7 mouse cellular contexts compared by ENCODE assay signal in genomic region chr13:107847179-107848012, GRCm38 (mm10).
DNase-seq lines count a peak whose midpoint lies in the region; TF ChIP-seq lines count a peak whose summit lies in the region.

No protein-coding gene starts in this region.

- peaks cover 25% of the 10 kb centered on the region for H3K4me1 ChIP-seq in embryonic fibroblast, embryonic 13.5 days (ENCODE audit: control insufficient read depth, insufficient read depth, low read length)

- TF ChIP-seq POLR2A in embryonic fibroblast, embryonic 13.5 days (IDR thresholded peaks at IDR 0.05; ENCODE audit: low read depth, low read length): no peak

- H3K4me3 ChIP-seq in embryonic fibroblast, embryonic 13.5 days (ENCODE audit: insufficient read depth, low read length): no peak overlapping the region

- intact Hi-C loops in left cerebral cortex, postnatal 10 days (cut with DNase I): loop anchor here (5.0 kb wide), 1 partner anchor 40 kb away; no protein-coding TSS in a partner anchor
- intact Hi-C loops in gastrocnemius, postnatal 36 days (cut with DNase I): no loop called here

- TF ChIP-seq CTCF in embryonic fibroblast, embryonic 13.5 days (IDR thresholded peaks at IDR 0.05; ENCODE audit: borderline replicate concordance, insufficient read depth, low read length): no peak

- peak; percentile 31 for DNase-seq in brain, adult 2 months (ENCODE audit: low read depth, low spot score)
- DNase-seq in kidney, adult 18-20 months: peak; percentile 45
- peak; percentile 46 for DNase-seq in lung, postnatal 14 days
- DNase-seq in thymus, postnatal 0 days (ENCODE audit: low spot score): no peak
- no peak for DNase-seq in left cerebral cortex, postnatal 10 days (ENCODE audit: extremely low spot score in 1 of 2, low spot score in 2 of 2)
- no peak for DNase-seq in gastrocnemius, postnatal 36 days

- 0 out of 2 replicates have a peak overlapping the region, but pooled peaks have one; percentile 1 for H3K27ac ChIP-seq in embryonic fibroblast, embryonic 13.5 days (ENCODE audit: insufficient read depth, low read length)

Comparison
In these comparisons a context has a peak if more than half of its experiments do, and no peak if none do; other contexts are left out.
1. DNase-seq: peak in brain, adult 2 months (single experiment), kidney, adult 18-20 months (single experiment) and lung, postnatal 14 days (single experiment); none in thymus, postnatal 0 days (single experiment), left cerebral cortex, postnatal 10 days (0 of 2) and gastrocnemius, postnatal 36 days (0 of 2).